In the genomic region with DNA sequence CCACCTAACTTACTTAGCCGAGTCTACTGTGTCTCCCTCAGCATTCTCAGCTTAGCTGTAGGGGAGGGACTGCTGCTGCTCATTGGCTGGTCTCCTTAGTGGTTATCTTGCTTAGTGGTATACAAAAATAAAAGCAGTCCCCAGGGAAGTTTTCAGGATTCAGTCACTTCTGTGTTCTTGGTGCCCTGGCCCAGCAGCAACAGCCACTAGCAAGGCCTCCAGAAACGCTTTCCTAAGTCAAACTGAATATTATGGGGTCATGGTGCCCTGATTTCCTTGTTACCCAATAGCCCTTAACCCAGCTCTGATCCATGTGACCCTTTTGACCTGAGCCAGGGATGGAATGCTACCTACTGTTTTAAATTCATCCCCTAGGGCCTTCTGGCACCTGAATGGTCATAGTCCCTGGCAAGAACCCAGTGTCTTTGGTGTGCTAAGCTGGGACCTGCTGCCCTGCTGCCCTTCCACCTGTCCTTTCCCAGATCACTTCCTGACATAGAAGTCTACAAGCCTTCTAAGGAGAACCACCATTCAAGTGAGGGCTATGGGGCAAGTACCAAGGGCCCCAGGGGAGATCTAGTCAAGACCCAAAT, we compare ENCODE assay signal across 9 mouse cellular contexts. TPM values are rescaled to one million over a fixed set of nuclear protein-coding genes. Genes with fewer than 3 reads are reported as not detected.
DNase-seq lines count a peak whose midpoint lies in the region; ATAC-seq and TF ChIP-seq lines count a peak whose summit lies in the region.
"Had no signal": no experiment of that assay in that cellular context is flagged by ENCODE, and none has a peak within 500 bp of the region (broad histone marks: within the 10 kb centered on the region; RNA-seq: fewer than 3 reads in every experiment).

No protein-coding gene starts in this region.

- no peak for ATAC-seq in lung, embryonic 15.5 days (ENCODE audit: borderline replicate concordance, extremely low read depth, low FRiP score, low TSS enrichment)
- ATAC-seq in intestine, embryonic 16.5 days: no peak

- H3K36me3 ChIP-seq in lung, embryonic 15.5 days: no peaks in the 10 kb centered on the region
- no peaks in the 10 kb centered on the region for H3K36me3 ChIP-seq in intestine, embryonic 16.5 days (ENCODE audit: control insufficient read depth, insufficient read depth, low read length)
- H3K36me3 ChIP-seq in small intestine, adult 2 months (ENCODE audit: control insufficient read depth, insufficient read depth, low read length): no peaks in the 10 kb centered on the region

- H3K4me2 ChIP-seq in lung, embryonic 15.5 days: no peak overlapping the region
- no peak overlapping the region for H3K4me2 ChIP-seq in intestine, embryonic 16.5 days (ENCODE audit: low read depth, low read length)

- DNase-seq in adrenal gland, postnatal 14 days: peak; percentile 36
- no peak for DNase-seq in adrenal gland, adult 8-10 months
- no peak for DNase-seq in lung, postnatal 14 days
- DNase-seq in left cerebral cortex, postnatal 25 days (ENCODE audit: low spot score in 2 of 2): no peak
- DNase-seq in urinary bladder, adult 2 months (ENCODE audit: low spot score): no peak

- no peak overlapping the region for H3K4me3 ChIP-seq in lung, embryonic 15.5 days
- no peak overlapping the region for H3K4me3 ChIP-seq in intestine, embryonic 16.5 days (ENCODE audit: low read length)
- H3K4me3 ChIP-seq in small intestine, adult 2 months (ENCODE audit: low read depth, low read length): no peak overlapping the region

- peaks cover 77% of the 10 kb centered on the region for H3K4me1 ChIP-seq in lung, embryonic 15.5 days
- H3K4me1 ChIP-seq in intestine, embryonic 16.5 days (ENCODE audit: control insufficient read depth, insufficient read depth, low read length): peaks cover 70% of the 10 kb centered on the region
- peaks cover 50% of the 10 kb centered on the region for H3K4me1 ChIP-seq in small intestine, adult 2 months (ENCODE audit: control insufficient read depth, insufficient read depth, insufficient read length, low read length)

- 61% methylated on average over 2 of the region's 2 CpGs for WGBS in lung, embryonic 15.5 days
- WGBS in intestine, embryonic 16.5 days: 67% methylated on average over 2 of the region's 2 CpGs
- WGBS in small intestine, adult 2 months: 47% methylated on average over 2 of the region's 2 CpGs

- no peak for TF ChIP-seq POLR2A in small intestine, adult 2 months (IDR thresholded peaks at IDR 0.05; ENCODE audit: low read depth, low read length)

- no peaks in the 10 kb centered on the region for H3K9me3 ChIP-seq in lung, embryonic 15.5 days
- H3K9me3 ChIP-seq in intestine, embryonic 16.5 days (ENCODE audit: control insufficient read depth, low read length): no peaks in the 10 kb centered on the region

- no peak overlapping the region for H3K9ac ChIP-seq in lung, embryonic 15.5 days
- H3K9ac ChIP-seq in intestine, embryonic 16.5 days (ENCODE audit: low read depth, low read length): peak overlapping the region; percentile 45; the same call in 1 of the 2 replicates

- intact Hi-C loops in left cerebral cortex, postnatal 25 days (cut with DNase I): no loop called here

- H3K27ac ChIP-seq in lung, embryonic 15.5 days: peak overlapping the region; percentile 94
- H3K27ac ChIP-seq in intestine, embryonic 16.5 days (ENCODE audit: low read length): peak overlapping the region; percentile 86
- peak overlapping the region; percentile 68 for H3K27ac ChIP-seq in small intestine, adult 2 months (ENCODE audit: insufficient read depth, low read depth, low read length)

- TF ChIP-seq CTCF in small intestine, adult 2 months (IDR thresholded peaks at IDR 0.05; ENCODE audit: extremely low read depth, insufficient read length, insufficient replicate concordance, low read depth, low read length): no peak

- H3K27me3 ChIP-seq in lung, embryonic 15.5 days: no peaks in the 10 kb centered on the region
- H3K27me3 ChIP-seq in intestine, embryonic 16.5 days (replicated peaks; ENCODE audit: control insufficient read depth, insufficient read depth, low read length): no peaks in the 10 kb centered on the region
- no peaks in the 10 kb centered on the region for H3K27me3 ChIP-seq in small intestine, adult 2 months (ENCODE audit: control insufficient read depth, insufficient read depth, low read length)

RNA-seq across cellular contexts. Expression of gene Mark2, which starts 31.8 kb away (rescaled TPM):
- 70.0 and 85.3 TPM in 2 replicates for total RNA-seq in adrenal gland, postnatal 14 days (2021)
- total RNA-seq in adrenal gland, adult 8-10 months (2022): 10 to 100 TPM; 66.7 to 95.6 (median 79.8) TPM
- polyA plus RNA-seq in lung, embryonic 15.5 days (2015; fragmentation: Nextera tagmentation; extraction: Ambion mirVana): 42.9 and 49.0 TPM in 2 replicates
- 39.1 and 41.4 TPM in 2 replicates for polyA plus RNA-seq in intestine, embryonic 16.5 days (2015; fragmentation: Nextera tagmentation; extraction: Ambion mirVana)
- 91.2 and 279 TPM in 2 replicates for polyA plus RNA-seq in small intestine, adult 2 months (2012; rRNA removed)
- 100 to 1,000 TPM; 134 to 150 TPM for total RNA-seq in left cerebral cortex, postnatal 25 days (2021)
- polyA plus RNA-seq in urinary bladder, adult 2 months (2012; rRNA removed): 75.2 and 100 TPM in 2 replicates

RNA-seq across cellular contexts. Expression of gene Rcor2, which starts 42.7 kb away (rescaled TPM):
- 3.4 and 4.1 TPM in 2 replicates for total RNA-seq in adrenal gland, postnatal 14 days (2021)
- 1 to 10 TPM; 3.8 to 7.5 (median 5.3) TPM for total RNA-seq in adrenal gland, adult 8-10 months (2022)
- polyA plus RNA-seq in lung, embryonic 15.5 days (2015; fragmentation: Nextera tagmentation; extraction: Ambion mirVana): 9.7 and 12.4 TPM in 2 replicates
- 6.5 and 9.0 TPM in 2 replicates for polyA plus RNA-seq in intestine, embryonic 16.5 days (2015; fragmentation: Nextera tagmentation; extraction: Ambion mirVana)
- polyA plus RNA-seq in small intestine, adult 2 months (2012; rRNA removed): 1.2 and 1.8 TPM in 2 replicates
- 10 to 100 TPM; 13.8 to 15.3 TPM for total RNA-seq in left cerebral cortex, postnatal 25 days (2021)
- 10.2 and 10.4 TPM in 2 replicates for polyA plus RNA-seq in urinary bladder, adult 2 months (2012; rRNA removed)
- total RNA-seq: monocyte, adult 5-6 weeks had no signal
